Mouse (Mus musculus): ENCODE results near the gene 2700049A03Rik. TPM values are rescaled to one million over a fixed set of nuclear protein-coding genes. Genes with fewer than 3 reads are reported as not detected.

The 2700049A03Rik gene
- total and polyA plus RNA-seq, 2 experiments from 2014 or later = 3.7 to 5.8 TPM

DNA sequence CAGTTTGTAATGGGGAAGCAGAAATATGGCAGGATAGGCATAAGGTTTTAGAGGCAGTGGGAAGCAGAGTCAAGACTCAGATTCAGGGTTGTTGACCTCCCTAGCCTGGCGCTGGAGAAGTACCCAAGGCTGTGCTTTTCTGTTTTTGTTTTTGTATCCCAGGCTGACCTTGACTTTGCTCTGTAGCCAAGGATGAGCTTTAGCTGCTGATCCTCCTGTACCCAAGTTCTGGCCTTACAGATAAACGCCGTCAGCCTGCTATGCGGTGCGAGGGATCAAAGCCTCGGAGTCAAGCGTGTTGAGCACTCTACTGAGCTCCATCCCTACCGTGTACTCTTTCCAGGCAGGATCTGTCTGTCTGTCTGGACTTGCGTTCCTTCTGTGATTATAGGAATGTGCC lies 12.2 kb downstream of the 2700049A03Rik start:
- H3K27me3 ChIP-seq (ENCODE audit: control insufficient read depth, insufficient read depth, low read length) = no peaks in the 10 kb centered on the region
- H3K36me3 ChIP-seq (replicated peaks; ENCODE audit: control insufficient read depth, insufficient read depth, low read length) = peaks cover 73% of the 10 kb centered on the region
- ATAC-seq (ENCODE audit: insufficient read depth, low read depth) (no peak), DNase-seq (ENCODE audit: low spot score) (no peak)
- H3K27ac ChIP-seq (ENCODE audit: low read depth) = no peak overlapping the region
- no peak overlapping the region for H3K4me2 ChIP-seq (ENCODE audit: low read depth, low read length)
- no peaks in the 10 kb centered on the region for H3K4me1 ChIP-seq (ENCODE audit: control insufficient read depth, insufficient read depth)
- 91% methylated on average over 9 of the region's 9 CpGs for WGBS
- TF ChIP-seq EP300 (IDR thresholded peaks at IDR 0.05; ENCODE audit: low read depth) = no peak
- TF ChIP-seq CTCF (IDR thresholded peaks at IDR 0.05; ENCODE audit: low read depth) = no peak
- H3K9ac ChIP-seq (replicated peaks; ENCODE audit: low read depth, low read length) = no peak overlapping the region
- H3K4me3 ChIP-seq (ENCODE audit: low read depth, low read length) = no peak overlapping the region
- H3K9me3 ChIP-seq (replicated peaks; ENCODE audit: control insufficient read depth, low read length) = no peaks in the 10 kb centered on the region

DNA sequence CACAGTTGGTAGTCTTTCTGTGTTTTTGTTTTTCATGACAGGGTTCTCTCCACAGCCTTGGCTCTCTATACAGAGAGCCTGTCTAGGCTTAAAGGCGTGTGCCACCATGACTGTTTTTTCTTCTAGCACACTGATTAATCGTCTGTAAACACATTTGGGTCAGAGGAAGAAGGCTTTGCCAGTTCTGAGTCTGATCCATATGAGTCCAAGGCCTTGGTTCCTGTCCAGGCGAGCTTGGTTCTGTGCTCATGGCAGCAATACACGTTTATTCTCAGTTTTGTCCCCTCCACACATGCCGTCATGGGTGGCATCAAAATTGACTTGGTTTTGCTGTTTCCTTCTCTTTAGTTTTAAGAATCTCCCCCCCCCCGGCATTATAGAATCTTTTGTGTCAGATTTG lies 12.8 kb downstream of the 2700049A03Rik start:
- WGBS = 91% methylated on average over 6 of the region's 6 CpGs
- H3K4me1 ChIP-seq (ENCODE audit: control insufficient read depth, insufficient read depth) = no peaks in the 10 kb centered on the region
- DNase-seq (ENCODE audit: low spot score) = no peak
- peaks cover 70% of the 10 kb centered on the region for H3K36me3 ChIP-seq (replicated peaks; ENCODE audit: control insufficient read depth, insufficient read depth, low read length)
- H3K27ac ChIP-seq (ENCODE audit: low read depth) = no peak overlapping the region
- H3K27me3 ChIP-seq (ENCODE audit: control insufficient read depth, insufficient read depth, low read length) = no peaks in the 10 kb centered on the region
- no peaks in the 10 kb centered on the region for H3K9me3 ChIP-seq (replicated peaks; ENCODE audit: control insufficient read depth, low read length)
- no peak overlapping the region for H3K4me3 ChIP-seq (ENCODE audit: low read depth, low read length)
- TF ChIP-seq EP300 (IDR thresholded peaks at IDR 0.05; ENCODE audit: low read depth) (no peak), CTCF (IDR thresholded peaks at IDR 0.05; ENCODE audit: low read depth) (no peak)
- H3K4me2 ChIP-seq (ENCODE audit: low read depth, low read length) = no peak overlapping the region
- H3K9ac ChIP-seq (replicated peaks; ENCODE audit: low read depth, low read length) = no peak overlapping the region
- ATAC-seq (ENCODE audit: insufficient read depth, low read depth) = no peak

DNA sequence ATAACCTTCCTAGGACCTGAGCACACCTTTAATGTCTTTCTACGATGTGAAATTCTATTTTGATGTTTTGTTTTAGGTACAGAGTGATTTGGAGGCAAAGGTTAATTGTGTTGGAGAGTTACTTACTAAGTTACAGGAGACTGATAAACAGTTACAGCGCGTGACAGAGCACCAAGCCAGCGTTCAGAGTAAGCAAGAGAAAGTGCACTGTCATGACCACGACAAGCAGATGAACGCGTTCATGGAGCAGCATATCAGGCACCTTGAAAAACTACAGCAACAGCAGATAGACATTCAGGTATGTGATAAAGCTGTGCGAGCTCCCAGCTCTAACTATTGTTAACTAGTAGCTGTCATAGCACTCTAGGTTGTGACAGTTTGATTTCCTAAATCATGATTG lies 13.5 kb downstream of the 2700049A03Rik start:
- no peaks in the 10 kb centered on the region for H3K27me3 ChIP-seq (ENCODE audit: control insufficient read depth, insufficient read depth, low read length)
- WGBS = 91% methylated on average over 8 of the region's 8 CpGs
- H3K9me3 ChIP-seq (replicated peaks; ENCODE audit: control insufficient read depth, low read length) = no peaks in the 10 kb centered on the region
- H3K36me3 ChIP-seq (replicated peaks; ENCODE audit: control insufficient read depth, insufficient read depth, low read length) = peaks cover 69% of the 10 kb centered on the region
- H3K9ac ChIP-seq (replicated peaks; ENCODE audit: low read depth, low read length) = no peak overlapping the region
- no peaks in the 10 kb centered on the region for H3K4me1 ChIP-seq (ENCODE audit: control insufficient read depth, insufficient read depth)
- DNase-seq (ENCODE audit: low spot score) = no peak
- TF ChIP-seq EP300 (IDR thresholded peaks at IDR 0.05; ENCODE audit: low read depth) = no peak
- no peak for TF ChIP-seq CTCF (IDR thresholded peaks at IDR 0.05; ENCODE audit: low read depth)
- no peak overlapping the region for H3K4me3 ChIP-seq (ENCODE audit: low read depth, low read length)
- H3K4me2 ChIP-seq (ENCODE audit: low read depth, low read length) = no peak overlapping the region
- H3K27ac ChIP-seq (ENCODE audit: low read depth) = no peak overlapping the region
- ATAC-seq (ENCODE audit: insufficient read depth, low read depth) = no peak

DNA sequence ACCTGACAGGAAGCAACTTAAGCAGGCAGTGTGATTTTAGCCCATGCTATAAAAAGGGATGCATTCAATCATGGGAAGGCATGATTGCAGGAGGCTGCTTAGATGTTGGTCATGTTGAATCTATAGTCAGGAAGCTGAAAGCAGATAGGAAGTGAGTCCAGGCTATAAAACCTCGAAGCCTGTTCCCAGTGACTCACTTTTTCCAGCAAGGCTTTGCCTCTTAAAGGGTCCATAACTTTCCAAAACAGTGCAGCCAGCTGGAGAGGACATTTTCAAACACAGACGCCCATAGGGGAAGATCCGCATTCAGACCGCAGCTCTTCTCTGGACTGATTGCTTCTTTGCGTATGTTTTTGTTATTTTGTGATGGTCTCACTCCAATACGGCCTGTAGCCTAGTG lies 18.3 kb downstream of the 2700049A03Rik start:
- 87% methylated on average over 6 of the region's 6 CpGs for WGBS
- Histone ChIP-seq H3K36me3 (replicated peaks; ENCODE audit: control insufficient read depth, insufficient read depth, low read length) (peaks cover 74% of the 10 kb centered on the region), H3K4me2 (ENCODE audit: low read depth, low read length) (no peak overlapping the region), H3K27me3 (ENCODE audit: control insufficient read depth, insufficient read depth, low read length) (no peaks in the 10 kb centered on the region), H3K27ac (ENCODE audit: low read depth) (no peak overlapping the region), H3K4me3 (ENCODE audit: low read depth, low read length) (no peak overlapping the region), H3K9me3 (replicated peaks; ENCODE audit: control insufficient read depth, low read length) (no peaks in the 10 kb centered on the region), H3K4me1 (ENCODE audit: control insufficient read depth, insufficient read depth) (no peaks in the 10 kb centered on the region), H3K9ac (replicated peaks; ENCODE audit: low read depth, low read length) (no peak overlapping the region)
- ATAC-seq (ENCODE audit: insufficient read depth, low read depth) (no peak), DNase-seq (ENCODE audit: low spot score) (no peak)
- no peak for TF ChIP-seq CTCF (IDR thresholded peaks at IDR 0.05; ENCODE audit: low read depth)
- no peak for TF ChIP-seq EP300 (IDR thresholded peaks at IDR 0.05; ENCODE audit: low read depth)

DNA sequence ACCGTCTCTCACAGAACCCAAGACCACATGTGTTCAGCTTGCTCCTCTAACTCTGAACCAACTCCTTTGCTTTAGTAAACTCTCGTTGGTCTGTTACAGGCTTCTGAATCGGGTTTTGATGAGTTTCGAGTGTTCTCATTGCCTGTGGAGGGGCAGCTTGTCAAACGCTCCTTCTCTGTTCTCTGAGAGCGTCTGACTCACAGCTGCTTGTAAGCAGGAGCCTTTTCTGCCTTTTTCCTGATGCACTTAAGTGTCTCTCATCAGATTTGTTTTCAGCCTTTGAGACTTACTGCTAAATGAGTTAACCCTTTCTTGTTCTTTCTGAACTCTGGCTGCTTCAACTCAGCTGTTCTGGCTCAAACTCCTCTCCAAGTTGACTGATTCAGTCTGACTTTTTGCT lies 21.3 kb downstream of the 2700049A03Rik start:
- TF ChIP-seq EP300 (IDR thresholded peaks at IDR 0.05; ENCODE audit: low read depth) = no peak
- TF ChIP-seq CTCF (IDR thresholded peaks at IDR 0.05; ENCODE audit: low read depth) = no peak
- ATAC-seq (ENCODE audit: insufficient read depth, low read depth) = no peak
- no peak overlapping the region for H3K4me3 ChIP-seq (ENCODE audit: low read depth, low read length)
- no peaks in the 10 kb centered on the region for H3K9me3 ChIP-seq (replicated peaks; ENCODE audit: control insufficient read depth, low read length)
- peaks cover 78% of the 10 kb centered on the region for H3K36me3 ChIP-seq (replicated peaks; ENCODE audit: control insufficient read depth, insufficient read depth, low read length)
- 88% methylated on average over 6 of the region's 6 CpGs for WGBS
- DNase-seq (ENCODE audit: low spot score) = no peak
- no peak overlapping the region for H3K4me2 ChIP-seq (ENCODE audit: low read depth, low read length)
- no peak overlapping the region for H3K9ac ChIP-seq (replicated peaks; ENCODE audit: low read depth, low read length)
- H3K4me1 ChIP-seq (ENCODE audit: control insufficient read depth, insufficient read depth) = no peaks in the 10 kb centered on the region
- H3K27me3 ChIP-seq (ENCODE audit: control insufficient read depth, insufficient read depth, low read length) = no peaks in the 10 kb centered on the region
- no peak overlapping the region for H3K27ac ChIP-seq (ENCODE audit: low read depth)

DNA sequence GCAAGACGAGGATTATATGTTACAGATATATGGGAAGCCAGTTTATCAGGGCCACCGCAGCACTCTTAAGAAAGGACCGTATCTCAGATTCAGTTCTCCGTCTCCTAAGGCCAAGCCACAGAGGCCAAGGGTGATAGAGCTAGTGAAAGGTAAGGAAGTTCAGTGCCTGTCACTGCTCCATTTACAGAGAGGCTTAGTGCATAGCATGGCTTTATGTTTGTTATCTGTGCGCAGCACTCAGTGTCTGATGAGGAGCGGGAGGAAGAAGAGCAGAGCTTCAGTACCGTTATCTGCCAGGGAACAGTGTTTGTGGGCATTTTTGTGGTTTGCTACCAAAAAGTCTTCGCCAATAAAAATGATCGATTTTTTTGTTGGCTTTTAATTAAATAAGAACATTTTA lies 27.8 kb downstream of the 2700049A03Rik start:
- Histone ChIP-seq H3K27me3 (ENCODE audit: control insufficient read depth, insufficient read depth, low read length) (no peaks in the 10 kb centered on the region), H3K9ac (replicated peaks; ENCODE audit: low read depth, low read length) (no peak overlapping the region), H3K36me3 (replicated peaks; ENCODE audit: control insufficient read depth, insufficient read depth, low read length) (peaks cover 64% of the 10 kb centered on the region), H3K4me1 (ENCODE audit: control insufficient read depth, insufficient read depth) (no peaks in the 10 kb centered on the region), H3K4me2 (ENCODE audit: low read depth, low read length) (no peak overlapping the region), H3K4me3 (ENCODE audit: low read depth, low read length) (no peak overlapping the region), H3K27ac (ENCODE audit: low read depth) (no peak overlapping the region), H3K9me3 (replicated peaks; ENCODE audit: control insufficient read depth, low read length) (no peaks in the 10 kb centered on the region)
- 87% methylated on average over 9 of the region's 9 CpGs for WGBS
- TF ChIP-seq EP300 (IDR thresholded peaks at IDR 0.05; ENCODE audit: low read depth) = no peak
- TF ChIP-seq CTCF (IDR thresholded peaks at IDR 0.05; ENCODE audit: low read depth) = no peak
- ATAC-seq (ENCODE audit: insufficient read depth, low read depth) = no peak
- DNase-seq (ENCODE audit: low spot score) = no peak

Data from heart, postnatal 0 days (tissue).